Mouse (Mus musculus): ENCODE measurements around the gene Chat. TPM values are rescaled to one million over a fixed set of nuclear protein-coding genes. Genes with fewer than 3 reads are reported as not detected.

Gene Chat
- polyA plus RNA-seq, 1 experiment from 2014 or later = not detected

- Histone ChIP-seq H3K9me3 (replicated peaks; ENCODE audit: control insufficient read depth, low read length) (no peaks in the 10 kb centered on the region), H3K4me3 (ENCODE audit: low read depth, low read length) (no peak overlapping the region), H3K27me3 (ENCODE audit: control insufficient read depth, insufficient read depth, low read depth, low read length) (peaks cover 70% of the 10 kb centered on the region), H3K27ac (ENCODE audit: low read length) (no peak overlapping the region), H3K4me1 (ENCODE audit: control insufficient read depth, low read depth, low read length) (no peaks in the 10 kb centered on the region), H3K4me2 (ENCODE audit: low read depth, low read length) (no peak overlapping the region), H3K9ac (ENCODE audit: low read depth, low read length) (no peak overlapping the region), H3K36me3 (ENCODE audit: control insufficient read depth, insufficient read depth) (no peaks in the 10 kb centered on the region)
- WGBS (ENCODE audit: insufficient replicate concordance) = 1% methylated on average over 8 of the region's 11 CpGs
- ATAC-seq (ENCODE audit: low read depth) = no peak
Measured at GRCm38 (mm10) chr14:32465506-32465870, 301 bp downstream of the Chat start.

- no peaks in the 10 kb centered on the region for H3K9me3 ChIP-seq (replicated peaks; ENCODE audit: control insufficient read depth, low read length)
- no peak within 1 kb of the TSS for H3K9ac ChIP-seq (ENCODE audit: low read depth, low read length)
- H3K27ac ChIP-seq (ENCODE audit: low read length) = no peak within 1 kb of the TSS
- peaks cover 77% of the 10 kb centered on the region for H3K27me3 ChIP-seq (ENCODE audit: control insufficient read depth, insufficient read depth, low read depth, low read length)
- H3K36me3 ChIP-seq (ENCODE audit: control insufficient read depth, insufficient read depth) = no peaks in the 10 kb centered on the region
- no peaks in the 10 kb centered on the region for H3K4me1 ChIP-seq (ENCODE audit: control insufficient read depth, low read depth, low read length)
- H3K4me3 ChIP-seq (ENCODE audit: low read depth, low read length) = no peak within 1 kb of the TSS
- 2% methylated on average over 70 of the region's 70 CpGs for WGBS (ENCODE audit: insufficient replicate concordance)
- ATAC-seq (ENCODE audit: low read depth) = no peak
- no peak within 1 kb of the TSS for H3K4me2 ChIP-seq (ENCODE audit: low read depth, low read length)
Measured at GRCm38 (mm10) chr14:32464601-32465505, 936 bp downstream of the Chat start, which contains the start of gene Slc18a3. TSS of gene Slc18a3 (minus strand) at chr14:32464850.

DNA sequence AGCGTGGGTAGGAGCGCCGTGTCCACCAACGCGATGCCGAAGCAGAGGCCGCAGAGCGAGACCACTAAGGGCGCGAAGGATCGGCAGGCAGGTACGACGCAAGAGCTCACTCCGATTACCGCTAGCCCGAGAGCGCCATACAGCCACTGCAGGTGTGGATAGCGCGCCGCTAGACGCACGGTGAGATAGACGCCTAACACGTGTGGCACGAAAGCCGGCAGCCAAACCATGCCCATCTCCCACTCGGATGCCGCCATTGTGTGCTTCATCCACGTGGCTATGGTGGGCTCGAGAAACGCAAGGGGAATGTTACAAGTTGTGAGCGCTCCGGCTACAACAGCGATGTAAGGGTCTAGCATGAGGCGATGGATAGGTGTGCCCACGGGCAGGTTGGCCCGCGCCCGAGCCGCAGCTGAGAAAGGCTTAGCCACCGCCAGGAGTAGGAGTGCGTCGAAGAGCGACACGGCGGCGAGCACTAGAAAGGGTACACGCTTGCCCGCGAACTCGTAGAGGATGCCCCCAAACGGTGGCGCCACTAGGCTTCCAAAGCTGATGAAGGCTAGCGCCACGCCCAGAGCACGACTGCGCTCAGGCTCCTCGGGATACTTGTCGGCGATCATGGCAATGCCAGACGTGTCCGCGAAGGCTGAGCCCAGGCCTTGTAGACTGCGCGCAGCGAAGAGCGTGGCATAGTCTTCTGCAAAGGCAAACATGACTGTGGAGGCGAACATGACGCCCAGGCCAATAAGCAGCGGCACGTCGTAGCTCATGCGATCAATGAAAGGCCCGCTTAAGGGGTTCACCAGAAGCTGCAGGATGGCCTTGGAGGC is 2.4 kb downstream of the Chat start:
- Histone ChIP-seq H3K4me3 (ENCODE audit: low read depth, low read length) (no peak overlapping the region), H3K9me3 (replicated peaks; ENCODE audit: control insufficient read depth, low read length) (no peaks in the 10 kb centered on the region), H3K36me3 (ENCODE audit: control insufficient read depth, insufficient read depth) (no peaks in the 10 kb centered on the region), H3K27me3 (ENCODE audit: control insufficient read depth, insufficient read depth, low read depth, low read length) (peaks cover 84% of the 10 kb centered on the region), H3K4me1 (ENCODE audit: control insufficient read depth, low read depth, low read length) (no peaks in the 10 kb centered on the region), H3K4me2 (ENCODE audit: low read depth, low read length) (no peak overlapping the region), H3K9ac (ENCODE audit: low read depth, low read length) (no peak overlapping the region), H3K27ac (ENCODE audit: low read length) (no peak overlapping the region)
- no peak for ATAC-seq (ENCODE audit: low read depth)
- WGBS (ENCODE audit: insufficient replicate concordance) = 5% methylated on average over 74 of the region's 74 CpGs

DNA sequence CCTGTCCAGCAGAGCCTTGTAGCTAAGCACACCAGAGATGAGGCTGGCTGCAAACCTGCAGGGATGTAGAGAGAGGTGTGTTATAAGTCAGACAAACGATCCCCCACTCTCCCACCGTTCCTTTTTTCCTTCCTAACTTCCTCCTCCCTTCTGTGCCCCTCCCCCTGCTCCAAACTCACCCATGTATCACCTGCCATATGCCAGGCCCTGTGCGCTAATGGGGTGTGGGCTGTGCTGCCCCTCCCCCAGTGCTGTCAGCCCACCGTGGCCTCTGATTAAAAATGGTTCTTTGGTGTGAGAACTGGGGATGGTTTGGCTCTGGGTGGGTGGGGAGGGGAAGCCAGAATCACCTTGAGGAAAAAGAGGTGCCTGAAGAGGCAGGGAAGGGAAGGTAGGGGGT is 13.2 kb downstream of the Chat start:
- H3K9ac ChIP-seq (ENCODE audit: low read depth, low read length) = no peak overlapping the region
- ATAC-seq (ENCODE audit: low read depth) = no peak
- no peaks in the 10 kb centered on the region for H3K36me3 ChIP-seq (ENCODE audit: control insufficient read depth, insufficient read depth)
- H3K4me3 ChIP-seq (ENCODE audit: low read depth, low read length) = no peak overlapping the region
- no peak overlapping the region for H3K27ac ChIP-seq (ENCODE audit: low read length)
- 9% methylated on average over 4 of the region's 4 CpGs for WGBS (ENCODE audit: insufficient replicate concordance)
- H3K4me2 ChIP-seq (ENCODE audit: low read depth, low read length) = no peak overlapping the region
- no peaks in the 10 kb centered on the region for H3K27me3 ChIP-seq (ENCODE audit: control insufficient read depth, insufficient read depth, low read depth, low read length)
- H3K9me3 ChIP-seq (replicated peaks; ENCODE audit: control insufficient read depth, low read length) = no peaks in the 10 kb centered on the region
- no peaks in the 10 kb centered on the region for H3K4me1 ChIP-seq (ENCODE audit: control insufficient read depth, low read depth, low read length)

GRCm38 (mm10) chr14:32446989-32447388 is 18.8 kb downstream of the Chat start:
- H3K27ac ChIP-seq (ENCODE audit: low read length) = no peak overlapping the region
- WGBS (ENCODE audit: insufficient replicate concordance) = 48% methylated on average over 6 of the region's 6 CpGs
- H3K4me3 ChIP-seq (ENCODE audit: low read depth, low read length) = no peak overlapping the region
- H3K27me3 ChIP-seq (ENCODE audit: control insufficient read depth, insufficient read depth, low read depth, low read length) = 0 out of 2 replicates have a peak, but pooled peaks cover 2% of the 10 kb centered on the region
- no peaks in the 10 kb centered on the region for H3K9me3 ChIP-seq (replicated peaks; ENCODE audit: control insufficient read depth, low read length)
- ATAC-seq (ENCODE audit: low read depth) = no peak
- H3K4me1 ChIP-seq (ENCODE audit: control insufficient read depth, low read depth, low read length) = no peaks in the 10 kb centered on the region
- no peak overlapping the region for H3K9ac ChIP-seq (ENCODE audit: low read depth, low read length)
- no peaks in the 10 kb centered on the region for H3K36me3 ChIP-seq (ENCODE audit: control insufficient read depth, insufficient read depth)
- H3K4me2 ChIP-seq (ENCODE audit: low read depth, low read length) = no peak overlapping the region

DNA sequence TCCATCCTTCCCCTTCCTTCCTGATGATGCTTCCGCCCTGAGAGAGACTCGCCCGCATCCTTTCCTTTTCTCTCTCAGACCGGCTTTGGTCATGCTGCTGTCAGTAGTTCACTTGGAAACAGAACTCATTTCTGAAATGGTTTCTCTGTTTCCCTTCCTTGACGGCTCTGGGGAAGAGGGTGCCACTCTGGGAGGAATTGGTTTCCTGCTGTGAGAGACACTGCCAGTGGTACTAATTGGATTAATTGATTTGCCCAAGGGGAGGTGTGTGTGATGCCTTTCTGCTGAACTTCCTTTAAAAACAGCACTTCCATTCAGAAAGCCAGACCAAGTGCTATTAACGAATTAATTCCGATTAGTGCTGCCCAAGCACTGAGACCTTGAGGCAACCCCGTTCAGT is 22.3 kb downstream of the Chat start:
- Histone ChIP-seq H3K4me2 (ENCODE audit: low read depth, low read length) (no peak overlapping the region), H3K9ac (ENCODE audit: low read depth, low read length) (no peak overlapping the region), H3K4me1 (ENCODE audit: control insufficient read depth, low read depth, low read length) (no peaks in the 10 kb centered on the region), H3K27me3 (ENCODE audit: control insufficient read depth, insufficient read depth, low read depth, low read length) (0 out of 2 replicates have a peak, but pooled peaks cover 2% of the 10 kb centered on the region), H3K9me3 (replicated peaks; ENCODE audit: control insufficient read depth, low read length) (no peaks in the 10 kb centered on the region), H3K36me3 (ENCODE audit: control insufficient read depth, insufficient read depth) (no peaks in the 10 kb centered on the region), H3K4me3 (ENCODE audit: low read depth, low read length) (no peak overlapping the region), H3K27ac (ENCODE audit: low read length) (no peak overlapping the region)
- ATAC-seq (ENCODE audit: low read depth) = no peak
- 29% methylated on average over 8 of the region's 8 CpGs for WGBS (ENCODE audit: insufficient replicate concordance)

DNA sequence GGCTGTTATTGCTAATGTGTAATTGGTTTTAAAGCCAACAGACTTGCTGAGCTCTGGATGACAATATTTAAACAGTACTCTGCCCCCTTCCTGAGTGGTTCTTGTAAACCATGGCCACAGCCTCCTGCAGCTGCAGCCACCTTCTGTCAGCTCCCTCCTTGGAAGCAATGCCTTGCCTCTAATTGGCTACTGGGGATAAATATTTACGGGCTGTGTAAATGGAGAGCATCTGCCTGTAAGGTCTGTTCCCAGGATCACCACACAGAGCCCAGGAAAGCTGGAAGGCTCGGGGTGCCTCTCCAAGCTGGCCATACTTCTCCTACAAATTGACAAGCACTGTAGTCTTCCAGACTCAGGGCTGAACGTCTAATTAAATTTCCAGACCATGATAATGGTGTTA is 26.0 kb downstream of the Chat start:
- no peaks in the 10 kb centered on the region for H3K36me3 ChIP-seq (ENCODE audit: control insufficient read depth, insufficient read depth)
- H3K4me1 ChIP-seq (ENCODE audit: control insufficient read depth, low read depth, low read length) = no peaks in the 10 kb centered on the region
- WGBS (ENCODE audit: insufficient replicate concordance) = 19% methylated on average over 3 of the region's 3 CpGs
- no peaks in the 10 kb centered on the region for H3K9me3 ChIP-seq (replicated peaks; ENCODE audit: control insufficient read depth, low read length)
- H3K9ac ChIP-seq (ENCODE audit: low read depth, low read length) = no peak overlapping the region
- no peak overlapping the region for H3K4me2 ChIP-seq (ENCODE audit: low read depth, low read length)
- 0 out of 2 replicates have a peak, but pooled peaks cover 2% of the 10 kb centered on the region for H3K27me3 ChIP-seq (ENCODE audit: control insufficient read depth, insufficient read depth, low read depth, low read length)
- no peak overlapping the region for H3K4me3 ChIP-seq (ENCODE audit: low read depth, low read length)
- no peak for ATAC-seq (ENCODE audit: low read depth)
- no peak overlapping the region for H3K27ac ChIP-seq (ENCODE audit: low read length)

DNA sequence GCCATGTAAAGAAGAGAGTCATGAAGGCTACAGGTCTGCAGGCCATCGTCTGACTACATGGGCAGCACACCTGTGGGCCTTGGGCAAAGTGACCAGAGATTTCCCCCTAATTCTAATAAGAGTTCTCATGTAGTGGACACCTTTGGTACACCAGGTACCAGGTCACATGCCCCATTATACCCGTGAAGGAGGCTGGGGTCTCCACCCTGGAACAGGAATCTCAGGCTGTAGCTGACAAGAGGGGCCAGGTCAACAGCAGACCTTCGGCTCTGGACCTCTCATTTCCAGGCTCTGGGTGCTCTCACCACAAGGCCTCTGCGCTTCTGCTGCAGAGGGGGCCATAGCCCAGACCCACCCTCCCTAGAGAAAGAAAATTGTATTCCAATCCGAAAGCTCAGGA is 26.5 kb downstream of the Chat start:
- H3K27ac ChIP-seq (ENCODE audit: low read length) = no peak overlapping the region
- 51% methylated on average over 5 of the region's 5 CpGs for WGBS (ENCODE audit: insufficient replicate concordance)
- no peak for ATAC-seq (ENCODE audit: low read depth)

GRCm38 (mm10) chr14:32437352-32437793 is 28.4 kb downstream of the Chat start:
- no peak for ATAC-seq (ENCODE audit: low read depth)
- WGBS (ENCODE audit: insufficient replicate concordance) = 46% methylated on average over 5 of the region's 5 CpGs

More for the DNA sequence above, 26.5 kb downstream of the Chat start:
- Histone ChIP-seq H3K4me1 (ENCODE audit: control insufficient read depth, low read depth, low read length) (no peaks in the 10 kb centered on the region), H3K27me3 (ENCODE audit: control insufficient read depth, insufficient read depth, low read depth, low read length) (0 out of 2 replicates have a peak, but pooled peaks cover 2% of the 10 kb centered on the region), H3K4me2 (ENCODE audit: low read depth, low read length) (no peak overlapping the region), H3K9me3 (replicated peaks; ENCODE audit: control insufficient read depth, low read length) (no peaks in the 10 kb centered on the region), H3K9ac (ENCODE audit: low read depth, low read length) (no peak overlapping the region), H3K4me3 (ENCODE audit: low read depth, low read length) (no peak overlapping the region), H3K36me3 (ENCODE audit: control insufficient read depth, insufficient read depth) (no peaks in the 10 kb centered on the region)

More at GRCm38 (mm10) chr14:32437352-32437793, 28.4 kb downstream of the Chat start:
- Histone ChIP-seq H3K36me3 (ENCODE audit: control insufficient read depth, insufficient read depth) (no peaks in the 10 kb centered on the region), H3K9me3 (replicated peaks; ENCODE audit: control insufficient read depth, low read length) (no peaks in the 10 kb centered on the region), H3K9ac (ENCODE audit: low read depth, low read length) (no peak overlapping the region), H3K27ac (ENCODE audit: low read length) (no peak overlapping the region), H3K4me2 (ENCODE audit: low read depth, low read length) (no peak overlapping the region), H3K4me1 (ENCODE audit: control insufficient read depth, low read depth, low read length) (no peaks in the 10 kb centered on the region), H3K27me3 (ENCODE audit: control insufficient read depth, insufficient read depth, low read depth, low read length) (no peaks in the 10 kb centered on the region), H3K4me3 (ENCODE audit: low read depth, low read length) (no peak overlapping the region)
